Mouse (Mus musculus): Measurements from ENCODE around the gene Ifi211.
"Not testable (repeated sequence)": the region's sequence is repeated elsewhere in the genome, so short reads cannot be mapped to it uniquely, and the experiment has no call there.

DNA sequence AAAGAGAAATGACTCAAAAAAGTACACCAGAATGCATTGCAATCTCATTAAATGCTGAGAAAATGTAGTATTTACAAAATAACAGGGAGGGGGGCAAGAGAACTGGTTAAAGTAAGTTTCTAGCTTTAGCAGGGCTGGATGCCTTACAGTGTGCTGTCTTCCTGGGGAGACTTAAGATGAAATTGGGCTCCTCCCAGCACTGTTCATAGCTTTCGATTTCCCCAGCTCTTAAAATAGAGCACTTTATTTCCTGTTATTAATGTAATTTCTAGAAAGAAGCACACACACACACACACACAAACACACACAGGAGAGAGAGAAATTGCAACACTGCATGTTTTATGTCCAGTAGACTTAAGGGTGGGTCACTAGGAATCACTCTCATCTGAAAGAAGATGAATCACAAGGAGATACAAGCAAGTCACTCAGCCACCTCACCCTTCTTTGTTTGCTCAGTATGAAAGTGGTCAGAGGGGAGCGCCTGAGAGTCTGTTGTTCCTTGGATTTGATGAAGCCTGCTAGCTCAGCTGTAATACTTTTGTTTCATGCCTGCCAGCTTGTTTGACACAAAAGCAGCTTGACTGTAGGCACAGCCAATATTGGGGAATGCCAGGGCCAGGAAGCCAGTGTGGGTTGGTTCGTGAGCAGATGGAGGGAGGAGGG, 32.7 kb downstream of the Ifi211 start:
- TF ChIP-seq POLR2A (IDR thresholded peaks at IDR 0.05; ENCODE audit: low read depth, low read length); CTCF (conservative IDR thresholded peaks at IDR 0.05; ENCODE audit: insufficient read depth, insufficient read length, low read depth, low read length): not testable (repeated sequence)
